Mouse (Mus musculus): ENCODE data around the gene Dmwd. TPM values are rescaled to one million over a fixed set of nuclear protein-coding genes. Genes with fewer than 3 reads are reported as not detected.
A peak's percentile ranks its signal among the peaks of the same experiment; 100 is the strongest.

Gene Dmwd
- polyA plus RNA-seq, 1 experiment = 39.0 TPM

- Histone ChIP-seq H3K27ac (ENCODE audit: insufficient read depth, low read length) (no peak overlapping the region), H3K4me1 (ENCODE audit: control insufficient read depth, insufficient read depth, low read length) (no peaks in the 10 kb centered on the region; the same call in 1 of the 2 replicates), H3K4me3 (ENCODE audit: insufficient read depth, low read length) (no peak overlapping the region)
- TF ChIP-seq POLR2A (IDR thresholded peaks at IDR 0.05; ENCODE audit: low read depth, low read length) (no peak), CTCF (IDR thresholded peaks at IDR 0.05; ENCODE audit: borderline replicate concordance, insufficient read depth, low read length) (no peak)
Observed at GRCm38 (mm10) chr7:19121686-19122085, 45.7 kb downstream of the Dmwd start.

- Histone ChIP-seq H3K4me1 (ENCODE audit: control insufficient read depth, insufficient read depth, low read length) (no peaks in the 10 kb centered on the region; the same call in 1 of the 2 replicates), H3K4me3 (ENCODE audit: insufficient read depth, low read length) (no peak overlapping the region), H3K27ac (ENCODE audit: insufficient read depth, low read length) (no peak overlapping the region)
- TF ChIP-seq POLR2A (IDR thresholded peaks at IDR 0.05; ENCODE audit: low read depth, low read length) = no peak
- TF ChIP-seq CTCF (IDR thresholded peaks at IDR 0.05; ENCODE audit: borderline replicate concordance, insufficient read depth, low read length) = no peak
Observed at GRCm38 (mm10) chr7:19124713-19125112, 48.7 kb downstream of the Dmwd start.

- Histone ChIP-seq H3K4me1 (ENCODE audit: control insufficient read depth, insufficient read depth, low read length) (peaks cover 3% of the 10 kb centered on the region; the same call in 1 of the 2 replicates), H3K4me3 (ENCODE audit: insufficient read depth, low read length) (no peak overlapping the region), H3K27ac (ENCODE audit: insufficient read depth, low read length) (no peak overlapping the region)
- no peak for TF ChIP-seq POLR2A (IDR thresholded peaks at IDR 0.05; ENCODE audit: low read depth, low read length)
- TF ChIP-seq CTCF (IDR thresholded peaks at IDR 0.05; ENCODE audit: borderline replicate concordance, insufficient read depth, low read length) = no peak
Observed at GRCm38 (mm10) chr7:19127744-19128143, 51.7 kb downstream of the Dmwd start.

- Histone ChIP-seq H3K27ac (ENCODE audit: insufficient read depth, low read length) (no peak overlapping the region), H3K4me1 (ENCODE audit: control insufficient read depth, insufficient read depth, low read length) (peaks cover 3% of the 10 kb centered on the region; the same call in 1 of the 2 replicates), H3K4me3 (ENCODE audit: insufficient read depth, low read length) (no peak overlapping the region)
- TF ChIP-seq CTCF (IDR thresholded peaks at IDR 0.05; ENCODE audit: borderline replicate concordance, insufficient read depth, low read length) (no peak), POLR2A (IDR thresholded peaks at IDR 0.05; ENCODE audit: low read depth, low read length) (no peak)
Observed at GRCm38 (mm10) chr7:19129396-19129795, 53.4 kb downstream of the Dmwd start.

- H3K4me3 ChIP-seq (ENCODE audit: insufficient read depth, low read length) = peak overlapping the region; percentile 30; the same call in 1 of the 2 replicates
- peak overlapping the region; percentile 82 for H3K27ac ChIP-seq (ENCODE audit: insufficient read depth, low read length)
- peaks cover 3% of the 10 kb centered on the region; the same call in 1 of the 2 replicates for H3K4me1 ChIP-seq (ENCODE audit: control insufficient read depth, insufficient read depth, low read length)
- TF ChIP-seq POLR2A (IDR thresholded peaks at IDR 0.05; ENCODE audit: low read depth, low read length) = no peak
- TF ChIP-seq CTCF (IDR thresholded peaks at IDR 0.05; ENCODE audit: borderline replicate concordance, insufficient read depth, low read length) = no peak
Observed at GRCm38 (mm10) chr7:19130657-19131056, 54.6 kb downstream of the Dmwd start.

- peak overlapping the region; percentile 31 for H3K4me3 ChIP-seq (ENCODE audit: insufficient read depth, low read length)
- peak overlapping the region; percentile 82 for H3K27ac ChIP-seq (ENCODE audit: insufficient read depth, low read length)
- TF ChIP-seq POLR2A (IDR thresholded peaks at IDR 0.05; ENCODE audit: low read depth, low read length) (no peak), CTCF (IDR thresholded peaks at IDR 0.05; ENCODE audit: borderline replicate concordance, insufficient read depth, low read length) (peak; percentile 72)
- peaks cover 3% of the 10 kb centered on the region; the same call in 1 of the 2 replicates for H3K4me1 ChIP-seq (ENCODE audit: control insufficient read depth, insufficient read depth, low read length)
Observed at GRCm38 (mm10) chr7:19131324-19131848, 55.4 kb downstream of the Dmwd start.

Other genes starting within 250 kb of the Dmwd start
- 1.8 and 3.0 TPM in 2 replicates for gene Mill2, start 236.3 kb upstream of the Dmwd start, polyA plus RNA-seq (2011; ENCODE audit: insufficient read length, low read depth, missing spikeins)
- gene Pglyrp1, start 204.9 kb upstream of the Dmwd start, polyA plus RNA-seq (2011; ENCODE audit: insufficient read length, low read depth, missing spikeins) = not detected in 2 replicates
- 10.1 and 10.5 TPM in 2 replicates for gene Ccdc61, start 165.8 kb upstream of the Dmwd start, polyA plus RNA-seq (2011; ENCODE audit: insufficient read length, low read depth, missing spikeins)
- gene Nova2, start 150.3 kb upstream of the Dmwd start, polyA plus RNA-seq (2011; ENCODE audit: insufficient read length, low read depth, missing spikeins) = 0.23 and 0.30 TPM in 2 replicates
- not detected in 2 replicates for gene Nanos2, start 88.8 kb upstream of the Dmwd start, polyA plus RNA-seq (2011; ENCODE audit: insufficient read length, low read depth, missing spikeins)
- 8.4 and 10.6 TPM in 2 replicates for gene Mypop, start 85.0 kb upstream of the Dmwd start, polyA plus RNA-seq (2011; ENCODE audit: insufficient read length, low read depth, missing spikeins)
- gene Irf2bp1, start 72.2 kb upstream of the Dmwd start, polyA plus RNA-seq (2011; ENCODE audit: insufficient read length, low read depth, missing spikeins) = 13.2 and 15.6 TPM in 2 replicates
- gene Foxa3, start 52.7 kb upstream of the Dmwd start, polyA plus RNA-seq (2011; ENCODE audit: insufficient read length, low read depth, missing spikeins) = not detected in 2 replicates
- 72.6 and 78.3 TPM in 2 replicates for gene Sympk, start 51.9 kb upstream of the Dmwd start, polyA plus RNA-seq (2011; ENCODE audit: insufficient read length, low read depth, missing spikeins)
- gene Rsph6a, start 21.5 kb upstream of the Dmwd start, polyA plus RNA-seq (2011; ENCODE audit: insufficient read length, low read depth, missing spikeins) = not detected in 2 replicates
- 75.4 and 114 TPM in 2 replicates for gene Dmpk, start 7.6 kb downstream of the Dmwd start, polyA plus RNA-seq (2011; ENCODE audit: insufficient read length, low read depth, missing spikeins)
- 7.4 and 11.4 TPM in 2 replicates for gene Six5, start 18.4 kb downstream of the Dmwd start, polyA plus RNA-seq (2011; ENCODE audit: insufficient read length, low read depth, missing spikeins)
- gene Gm4969, start 42.1 kb downstream of the Dmwd start, polyA plus RNA-seq (2011; ENCODE audit: insufficient read length, low read depth, missing spikeins) = not detected in 2 replicates
- 4.8 and 7.1 TPM in 2 replicates for gene Fbxo46, start 43.6 kb downstream of the Dmwd start, polyA plus RNA-seq (2011; ENCODE audit: insufficient read length, low read depth, missing spikeins)
- gene Qpctl, start 73.1 kb downstream of the Dmwd start, polyA plus RNA-seq (2011; ENCODE audit: insufficient read length, low read depth, missing spikeins) = 16.3 and 19.2 TPM in 2 replicates
- 70.0 and 71.3 TPM in 2 replicates for gene Snrpd2, start 73.5 kb downstream of the Dmwd start, polyA plus RNA-seq (2011; ENCODE audit: insufficient read length, low read depth, missing spikeins)
- not detected in 2 replicates for gene Gipr, start 89.9 kb downstream of the Dmwd start, polyA plus RNA-seq (2011; ENCODE audit: insufficient read length, low read depth, missing spikeins)
- gene Eml2, start 100.2 kb downstream of the Dmwd start, polyA plus RNA-seq (2011; ENCODE audit: insufficient read length, low read depth, missing spikeins) = 17.3 and 23.2 TPM in 2 replicates
- 0.17 and 0.18 TPM in 2 replicates for gene Gpr4, start 136.3 kb downstream of the Dmwd start, polyA plus RNA-seq (2011; ENCODE audit: insufficient read length, low read depth, missing spikeins)
- gene Opa3, start 152.1 kb downstream of the Dmwd start, polyA plus RNA-seq (2011; ENCODE audit: insufficient read length, low read depth, missing spikeins) = 21.8 and 24.4 TPM in 2 replicates
- gene Vasp, start 195.6 kb downstream of the Dmwd start, polyA plus RNA-seq (2011; ENCODE audit: insufficient read length, low read depth, missing spikeins) = 161 and 186 TPM in 2 replicates
- not detected in 2 replicates for gene Ppm1n, start 203.8 kb downstream of the Dmwd start, polyA plus RNA-seq (2011; ENCODE audit: insufficient read length, low read depth, missing spikeins)
- gene Rtn2, start 206.4 kb downstream of the Dmwd start, polyA plus RNA-seq (2011; ENCODE audit: insufficient read length, low read depth, missing spikeins) = 6.8 and 7.8 TPM in 2 replicates
- gene Fosb, start 233.8 kb downstream of the Dmwd start, polyA plus RNA-seq (2011; ENCODE audit: insufficient read length, low read depth, missing spikeins) = 2.1 and 2.7 TPM in 2 replicates

All from embryonic fibroblast, embryonic 13.5 days (primary cell).